Mouse (Mus musculus) urinary bladder, adult 18-20 months (tissue): ENCODE data around the gene Adamts17.
A peak's percentile ranks its signal among the peaks of the same experiment; 100 is the strongest.

Source experiments
- DNase-seq, 2 experiments: peaks; one replicate each; pipeline ENCODE4 v3.0.0; 2022; ENCODE audit warnings: low spot score in 2 of 2, mixed read lengths in 2 of 2

Gene Adamts17

GRCm38 (mm10) chr7:66933251-66933650 is 93.7 kb downstream of the Adamts17 start:
- no peak for DNase-seq

- no peak for DNase-seq
Observed at GRCm38 (mm10) chr7:66934062-66934461, 94.5 kb downstream of the Adamts17 start.

DNA sequence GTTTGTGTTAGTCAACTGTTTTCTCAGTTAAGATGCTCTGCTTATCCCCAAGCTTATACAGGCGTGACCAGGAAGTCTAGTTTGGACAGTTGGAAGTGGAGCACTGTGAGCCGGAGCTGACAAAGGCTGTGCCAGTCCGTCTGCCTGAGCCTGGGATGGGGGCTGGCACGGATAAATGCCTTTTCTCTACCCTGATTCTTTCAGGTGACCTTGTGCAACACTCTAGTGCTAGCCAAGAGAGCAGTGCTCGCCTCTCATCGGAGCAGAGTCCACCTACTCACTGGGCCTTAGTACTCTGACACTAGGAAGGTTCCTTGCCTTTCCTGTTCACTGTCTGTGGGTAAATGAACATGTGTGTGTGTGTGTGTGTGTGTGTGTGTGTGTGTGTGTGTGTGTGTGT is 95.5 kb downstream of the Adamts17 start:
- DNase-seq = no peak

DNA sequence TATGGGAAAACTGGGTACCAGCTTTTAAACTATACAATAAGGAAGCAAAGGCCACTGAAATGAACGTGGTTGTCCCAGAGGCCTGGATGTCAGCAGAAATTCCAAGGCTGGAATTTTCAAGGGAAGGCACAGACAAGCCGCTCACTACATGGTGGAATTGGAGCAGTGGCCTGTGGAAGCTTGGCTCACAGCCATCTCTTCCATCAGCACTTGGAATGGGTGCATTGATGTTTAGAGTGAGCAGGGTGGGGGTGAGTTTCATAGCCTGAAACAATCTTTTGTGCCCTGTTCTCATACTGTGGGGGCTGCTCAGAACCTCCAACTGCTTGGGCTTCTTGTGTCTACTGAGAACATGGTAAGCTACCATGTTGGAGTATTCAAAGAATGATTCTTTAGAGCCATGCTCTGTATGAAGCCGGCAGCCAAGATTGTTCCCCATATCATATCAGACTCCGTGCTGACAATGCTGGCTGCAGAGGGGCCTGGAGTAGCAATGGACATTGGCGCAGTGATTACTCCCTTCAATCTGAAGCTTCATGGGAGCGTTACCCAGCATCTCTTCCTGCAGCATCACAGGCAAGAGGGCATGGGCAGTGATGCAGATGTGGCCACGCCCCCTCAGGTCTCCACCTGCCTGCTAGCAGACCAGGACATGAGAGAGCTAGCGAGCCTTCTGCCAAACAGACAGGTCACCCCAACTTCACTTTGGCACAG is 96.7 kb downstream of the Adamts17 start:
- DNase-seq = no peak

DNA sequence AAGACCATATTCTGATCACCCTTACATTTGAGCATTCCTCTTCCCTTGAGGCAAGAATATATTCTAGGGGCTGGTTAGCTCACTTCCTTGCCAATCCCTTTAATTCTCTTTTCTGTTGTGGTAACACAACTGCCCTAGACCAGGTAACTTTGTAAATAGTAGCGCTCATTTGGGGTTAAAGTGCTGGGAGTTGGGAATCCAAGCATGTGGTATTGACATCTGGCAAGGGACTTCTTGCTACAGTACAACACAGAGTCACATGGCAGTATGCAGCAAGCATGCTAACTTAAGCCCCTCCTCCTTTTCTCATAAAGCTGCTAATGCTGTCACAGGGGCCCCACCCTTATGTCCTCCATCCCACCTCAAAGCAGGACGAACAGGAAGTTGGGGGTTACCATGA is 97.4 kb downstream of the Adamts17 start:
- DNase-seq = no peak

DNA sequence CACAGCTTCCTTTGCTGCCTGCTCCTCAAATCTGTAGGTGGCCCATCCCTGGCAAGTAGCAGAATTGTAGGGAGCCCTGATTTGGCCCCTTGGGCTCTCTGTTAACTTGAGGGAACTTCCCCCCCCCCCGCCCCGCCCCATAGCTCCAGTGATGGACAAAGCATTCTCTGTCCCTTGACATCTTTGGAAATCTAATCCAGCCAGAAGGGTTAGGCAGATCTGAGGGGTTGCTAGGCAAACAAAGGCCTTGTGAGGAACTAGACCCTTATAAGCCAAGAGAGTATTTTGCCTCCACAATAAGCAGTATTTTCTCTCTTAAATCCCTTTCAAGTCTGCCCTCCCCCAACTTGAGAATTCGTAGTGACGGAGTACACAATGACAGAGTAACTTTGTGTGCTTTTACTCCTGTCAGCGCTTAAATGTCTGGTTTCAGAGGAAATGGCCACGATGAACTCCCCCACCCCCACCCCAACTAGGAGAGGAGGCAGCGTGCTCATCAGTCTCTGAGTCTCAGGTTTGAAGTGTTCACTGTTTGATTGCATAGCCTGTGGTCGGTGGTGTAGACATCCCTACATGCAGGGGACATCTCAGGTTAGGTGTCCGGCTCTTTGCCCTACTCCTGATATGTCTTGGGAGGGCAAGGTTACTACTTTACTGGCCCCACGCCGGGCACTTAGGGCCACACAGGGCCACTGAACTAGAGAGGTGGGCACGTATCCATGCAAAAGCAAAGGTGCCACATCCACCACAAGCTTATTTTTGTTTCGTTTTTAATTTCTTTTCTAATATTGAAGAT is 99.7 kb downstream of the Adamts17 start:
- DNase-seq = no peak

GRCm38 (mm10) chr7:66940761-66941160 is 101.2 kb downstream of the Adamts17 start:
- DNase-seq = no peak

DNA sequence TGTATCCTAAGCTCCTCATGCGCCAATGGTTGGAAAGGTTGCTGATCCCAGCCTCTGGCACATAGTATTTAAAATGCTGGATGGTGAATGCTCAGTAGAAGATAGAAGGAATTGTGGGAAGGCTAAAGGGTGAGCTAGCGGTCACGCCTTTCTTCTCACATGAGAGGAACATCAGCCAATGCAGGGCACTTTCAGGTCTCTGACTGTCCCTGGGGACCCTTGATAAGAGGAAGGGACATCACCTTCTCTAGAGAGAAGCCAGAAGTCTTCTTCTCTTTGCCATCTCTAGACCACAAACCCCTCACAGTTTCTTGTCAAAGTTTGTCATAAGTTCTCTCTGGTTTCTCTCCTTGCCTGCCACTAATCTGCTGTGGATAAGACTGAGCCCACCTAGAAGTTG is 109.5 kb downstream of the Adamts17 start:
- DNase-seq = no peak

DNA sequence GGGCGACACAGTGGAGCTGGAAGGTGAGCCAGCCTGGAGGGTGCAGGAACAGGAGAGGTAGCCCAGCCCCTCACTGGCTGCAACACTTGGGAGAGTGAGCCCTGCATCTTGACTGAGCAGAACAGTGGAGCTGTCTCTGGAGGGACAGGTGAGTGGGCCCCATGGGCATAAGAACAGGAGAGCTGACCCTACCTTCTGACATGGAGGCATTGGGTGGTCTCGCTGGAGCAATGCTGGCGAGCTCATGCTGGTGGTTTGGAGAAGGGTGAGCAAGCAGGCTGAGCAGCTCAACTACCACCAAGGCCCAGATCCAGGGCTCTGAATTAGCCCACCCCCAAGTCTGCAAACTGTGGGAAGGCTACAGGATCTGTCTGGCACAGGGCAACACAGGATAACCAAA is 113.4 kb downstream of the Adamts17 start:
- no peak for DNase-seq

DNA sequence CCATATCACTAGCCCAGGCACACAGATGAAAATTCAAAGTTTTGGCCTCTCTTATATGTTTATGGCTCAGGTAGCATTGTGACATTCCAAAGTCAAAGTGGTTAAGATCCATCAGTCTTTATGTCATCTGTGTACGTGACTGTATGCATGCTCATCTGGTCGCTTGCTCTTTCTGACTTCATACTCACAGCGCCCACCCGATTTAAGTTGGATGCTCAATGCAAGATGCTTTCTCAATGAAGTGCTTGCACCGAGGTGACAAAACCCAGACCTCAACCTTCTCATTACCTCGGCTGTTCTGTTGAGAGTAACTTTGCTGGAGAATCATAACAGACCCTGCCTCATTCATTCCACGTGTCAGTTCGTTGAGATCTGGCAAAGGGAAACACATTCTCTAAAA is 114.5 kb downstream of the Adamts17 start:
- DNase-seq = no peak

DNA sequence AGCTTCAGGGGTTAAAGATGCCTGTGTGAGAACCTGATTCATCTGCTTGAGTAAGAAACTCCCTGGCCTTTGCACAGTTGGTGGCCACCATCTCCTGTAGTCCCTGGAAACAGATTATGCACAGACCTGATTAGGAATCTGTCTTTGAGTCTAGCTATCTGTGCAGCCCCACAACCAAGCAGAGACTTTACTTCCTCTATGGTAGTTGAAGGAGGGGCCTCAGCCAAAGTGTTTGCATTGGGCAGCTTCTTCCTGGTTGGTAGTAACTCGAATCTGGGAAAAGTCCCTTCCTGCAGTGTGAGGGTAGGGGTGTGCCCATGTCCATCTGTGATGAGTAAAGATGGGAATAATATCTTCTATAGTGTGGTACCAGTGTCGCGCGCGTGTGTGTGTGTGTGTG is 115.2 kb downstream of the Adamts17 start:
- no peak for DNase-seq

- no peak for DNase-seq
Observed at GRCm38 (mm10) chr7:66955455-66955919, 116.0 kb downstream of the Adamts17 start.

DNA sequence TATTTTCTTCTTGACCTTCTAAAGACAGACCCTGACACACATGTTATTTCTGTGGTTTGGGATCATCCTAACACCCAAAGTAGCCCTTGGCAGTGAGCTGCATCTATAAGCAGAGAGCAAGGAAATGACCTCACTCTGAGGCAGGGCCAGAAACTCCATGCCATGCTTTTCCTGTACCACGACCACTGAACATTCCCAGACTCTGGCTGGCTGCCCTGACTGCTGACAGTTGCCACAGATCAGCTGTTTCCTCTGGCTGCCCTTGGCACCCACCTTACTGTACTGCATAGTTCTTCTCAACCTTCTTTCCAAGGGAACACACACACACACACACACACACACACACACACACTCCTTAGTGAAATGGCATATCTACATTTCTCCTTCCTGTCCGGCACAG is 116.4 kb downstream of the Adamts17 start:
- no peak for DNase-seq

GRCm38 (mm10) chr7:66957764-66958163 is 118.2 kb downstream of the Adamts17 start:
- no peak for DNase-seq

DNA sequence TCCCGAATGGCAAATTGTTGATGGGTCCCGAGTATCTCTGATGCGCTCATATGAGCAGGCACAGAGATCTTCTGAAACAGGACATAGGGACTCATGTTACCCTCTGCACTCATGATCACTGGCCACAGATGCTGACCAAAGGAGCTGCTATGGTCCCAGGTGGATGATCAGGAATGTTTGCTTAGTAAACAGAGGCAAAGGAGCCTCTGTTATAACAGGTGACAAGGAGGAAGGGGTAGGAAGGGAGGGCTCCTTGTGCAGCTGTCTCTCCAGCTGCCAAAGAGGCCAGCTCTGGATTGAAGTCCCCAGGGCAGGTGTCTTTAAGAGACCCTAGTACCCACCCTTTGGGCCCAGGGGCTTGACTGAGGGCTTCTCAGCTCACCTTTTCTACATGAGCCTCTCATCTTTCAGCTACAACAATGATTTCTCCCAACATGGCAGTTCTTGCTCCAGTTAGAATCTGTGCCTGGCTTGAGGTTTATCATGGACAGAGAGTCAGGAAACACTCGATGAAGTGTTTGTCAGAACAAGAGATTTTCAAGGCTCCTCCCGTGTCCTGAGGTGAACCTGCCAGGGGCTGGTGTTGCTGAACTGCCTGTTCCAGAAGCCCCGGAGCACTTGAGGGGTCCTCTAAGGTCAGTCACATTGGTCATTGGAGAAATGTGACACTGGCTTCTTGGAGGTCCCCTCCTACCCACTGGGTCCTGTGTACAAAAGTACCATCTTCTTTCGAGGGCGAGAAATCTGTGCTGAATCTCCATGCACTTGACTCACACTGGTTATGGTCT is 120.9 kb downstream of the Adamts17 start:
- no peak for DNase-seq

DNA sequence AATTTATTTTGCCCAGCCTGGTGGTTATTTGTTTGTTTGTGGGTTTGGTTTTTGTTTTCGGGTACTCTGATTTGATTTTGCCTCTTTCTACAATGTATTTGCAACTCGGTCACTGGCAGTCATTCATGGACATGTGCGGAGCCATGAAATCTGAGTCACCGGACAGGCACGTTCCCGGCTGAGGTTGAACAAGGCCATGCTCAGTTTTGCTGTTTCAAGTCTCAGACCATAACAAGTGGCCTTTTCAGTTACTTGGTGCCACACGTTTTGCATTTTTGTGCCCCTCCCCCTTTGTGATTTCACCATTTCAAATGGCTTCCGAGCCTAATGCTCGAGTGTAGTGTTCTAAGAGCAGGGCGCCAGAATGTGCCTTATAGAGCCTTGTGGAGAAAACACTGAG is 123.2 kb downstream of the Adamts17 start:
- DNase-seq = peak in 1 of 2 experiments; percentile 24

- DNase-seq = no peak
Observed at GRCm38 (mm10) chr7:66963541-66963940, 124.0 kb downstream of the Adamts17 start.

- DNase-seq = no peak
Observed at GRCm38 (mm10) chr7:66966541-66967205, 127.1 kb downstream of the Adamts17 start.

DNA sequence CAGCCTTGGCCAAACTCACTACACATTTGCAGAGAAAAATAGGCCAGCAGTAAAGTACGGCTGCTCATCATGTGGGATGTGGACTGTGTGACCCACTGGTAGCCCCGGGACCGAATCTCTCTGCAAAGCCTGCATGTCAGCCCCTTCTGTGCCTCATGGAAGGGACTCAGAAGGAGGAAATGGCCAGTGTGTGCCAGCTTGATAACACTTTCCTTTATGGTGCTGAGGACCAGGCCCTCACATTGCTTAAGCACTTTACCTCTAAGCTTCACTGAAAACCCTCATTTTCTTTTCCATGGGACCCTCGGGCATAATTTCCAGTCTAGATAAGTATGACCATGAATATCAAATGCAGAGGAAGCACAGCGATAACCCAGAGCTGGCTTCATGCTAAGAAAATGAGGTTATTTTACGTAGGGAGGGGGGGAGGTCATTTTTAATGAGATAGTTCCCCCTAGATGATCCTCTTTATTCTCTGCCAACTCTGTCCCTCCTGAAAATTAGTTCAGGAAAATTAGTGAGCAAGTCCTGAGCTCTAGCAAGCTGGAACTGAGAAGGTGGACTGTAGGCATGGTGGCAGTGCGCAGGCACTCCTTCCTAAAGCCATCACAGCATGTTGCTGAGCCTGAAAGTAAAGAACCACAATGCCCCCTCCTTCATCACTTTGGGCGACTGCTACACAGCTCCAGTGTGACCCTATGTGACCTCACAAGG is 127.8 kb downstream of the Adamts17 start:
- no peak for DNase-seq

- no peak for DNase-seq
Observed at GRCm38 (mm10) chr7:66968661-66969060, 129.1 kb downstream of the Adamts17 start.

DNA sequence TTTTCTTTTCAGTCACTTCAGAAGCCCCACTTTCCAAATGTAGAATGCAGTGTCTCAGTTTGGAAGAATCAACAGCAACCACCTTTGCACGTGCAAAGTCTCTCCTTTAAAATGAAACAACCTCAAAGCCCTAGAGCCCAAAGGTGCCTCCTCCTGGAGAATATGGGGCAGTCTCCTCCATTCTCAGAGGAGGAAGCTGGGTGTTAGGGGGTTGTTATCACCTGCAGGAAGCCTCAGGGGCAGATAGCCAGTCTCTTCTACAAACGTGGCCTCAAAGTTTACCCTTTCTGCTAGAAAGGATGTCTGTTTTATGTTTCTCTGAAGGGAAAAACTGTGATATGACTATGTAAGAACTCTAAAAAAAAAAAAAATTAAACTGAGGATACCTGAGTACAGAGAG is 129.7 kb downstream of the Adamts17 start:
- no peak for DNase-seq
